Mouse (Mus musculus): ENCODE results near the gene Gm49378. TPM values are rescaled to one million over a fixed set of nuclear protein-coding genes. Genes with fewer than 3 reads are reported as not detected.

Gene Gm49378
- total RNA-seq, 4 experiments from 2014 or later, result 1.6 to 3.3 (median 2.6) TPM

DNA sequence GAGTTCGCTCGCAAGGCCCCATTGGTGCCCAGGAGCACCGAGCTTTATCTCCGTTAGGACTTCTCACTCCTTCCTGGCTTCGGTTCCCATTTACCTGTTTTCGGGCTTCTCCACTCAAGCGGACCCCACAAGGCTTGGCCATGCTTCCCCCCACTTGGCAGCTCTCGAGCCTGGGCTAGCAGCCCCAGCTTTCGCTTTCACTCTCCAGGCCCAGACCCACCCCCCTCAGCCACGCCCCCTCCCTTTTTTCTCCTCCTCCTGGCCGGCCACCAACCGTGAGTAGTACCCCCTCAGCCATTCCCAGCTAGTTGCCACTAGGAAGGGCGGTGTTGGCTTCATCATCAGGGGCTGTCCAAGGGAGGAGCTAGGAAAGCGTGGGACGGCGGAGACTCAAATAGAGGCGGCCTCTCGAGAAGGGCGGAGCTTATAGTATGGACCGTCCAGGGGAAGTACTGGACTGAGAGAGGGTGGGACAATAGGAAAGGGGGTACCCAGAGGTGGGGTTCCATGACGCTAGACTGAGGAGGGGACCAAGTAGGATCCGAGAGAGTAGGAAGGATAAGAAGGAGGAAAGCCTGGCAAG lies 46.9 kb downstream of the Gm49378 start, which contains the start of gene Psme2:
TSS of gene Psme2 (minus strand) at position 366 of the 583 bp plus-strand sequence.
- peak; percentile 98 for DNase-seq (ENCODE audit: low spot score)

DNA sequence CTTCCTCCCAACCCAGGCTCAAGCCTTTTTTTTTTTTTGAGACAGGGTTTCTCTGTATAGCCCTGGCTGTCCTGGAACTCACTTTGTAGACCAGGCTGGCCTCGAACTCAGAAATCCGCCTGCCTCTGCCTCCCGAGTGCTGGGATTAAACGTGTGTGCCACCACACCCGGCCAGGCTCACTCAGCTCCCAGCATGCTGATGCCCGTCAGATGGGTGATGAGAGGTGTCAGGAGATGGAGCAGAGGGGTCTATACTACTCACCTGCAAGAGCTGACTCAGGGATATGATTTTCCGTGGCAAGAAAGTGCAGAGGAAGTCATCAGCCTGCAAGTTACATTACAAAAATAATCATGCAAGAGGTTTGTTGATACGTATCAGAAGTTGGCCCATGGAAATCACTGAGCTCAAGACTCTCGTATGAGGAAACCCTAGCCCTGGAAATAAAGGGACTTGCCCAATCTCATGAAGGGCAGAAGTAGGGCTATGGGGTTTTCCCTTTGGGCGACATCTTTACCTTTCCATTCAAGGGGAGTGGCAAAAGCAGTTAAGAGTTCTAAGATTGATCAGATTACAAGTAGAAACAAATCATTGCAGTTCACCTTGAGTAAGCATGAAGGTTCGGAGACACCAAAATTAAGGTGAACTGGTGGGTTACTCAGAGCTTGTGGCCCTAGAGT lies 47.8 kb downstream of the Gm49378 start:
- no peak for DNase-seq (ENCODE audit: low spot score)

DNA sequence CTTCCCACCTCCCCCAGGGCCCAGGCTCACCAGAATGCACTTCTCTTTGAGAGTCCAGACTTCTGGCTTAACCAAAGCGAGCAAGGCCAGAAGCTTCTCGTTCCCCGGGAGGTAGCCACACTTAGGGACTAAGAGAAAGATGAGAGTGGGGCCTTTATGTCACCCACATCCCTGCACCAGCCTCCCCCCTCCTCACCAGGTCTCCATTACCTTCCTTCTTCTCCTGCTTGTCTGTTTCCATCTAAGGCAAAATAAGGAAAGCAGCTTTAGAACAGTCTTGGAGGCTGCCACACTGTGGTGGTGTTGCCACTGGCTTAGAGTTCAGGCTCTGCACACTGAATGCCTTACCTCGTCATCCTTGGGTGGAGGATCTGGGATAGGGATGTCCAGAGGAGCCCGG lies 48.4 kb downstream of the Gm49378 start:
- DNase-seq (ENCODE audit: low spot score), result no peak

DNA sequence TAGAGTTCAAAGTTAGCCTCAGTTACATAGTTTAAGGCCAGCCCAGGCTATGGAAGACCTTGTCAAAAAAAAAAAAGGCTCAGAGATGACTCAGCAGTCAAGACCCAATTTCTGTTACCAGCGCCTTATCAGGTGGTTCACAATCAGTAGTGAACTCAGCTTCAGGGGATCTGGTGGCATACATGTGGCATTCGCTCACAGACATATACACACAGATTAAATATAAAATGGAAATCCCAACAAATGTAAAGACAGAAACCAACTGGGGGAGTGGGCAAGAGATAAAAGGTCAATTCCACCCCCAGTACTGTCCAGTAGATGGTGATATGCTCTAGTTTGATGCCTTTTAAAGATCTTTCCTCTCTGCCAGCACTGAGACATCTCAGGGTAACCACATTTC lies 51.5 kb downstream of the Gm49378 start:
- DNase-seq (ENCODE audit: low spot score), result no peak

DNA sequence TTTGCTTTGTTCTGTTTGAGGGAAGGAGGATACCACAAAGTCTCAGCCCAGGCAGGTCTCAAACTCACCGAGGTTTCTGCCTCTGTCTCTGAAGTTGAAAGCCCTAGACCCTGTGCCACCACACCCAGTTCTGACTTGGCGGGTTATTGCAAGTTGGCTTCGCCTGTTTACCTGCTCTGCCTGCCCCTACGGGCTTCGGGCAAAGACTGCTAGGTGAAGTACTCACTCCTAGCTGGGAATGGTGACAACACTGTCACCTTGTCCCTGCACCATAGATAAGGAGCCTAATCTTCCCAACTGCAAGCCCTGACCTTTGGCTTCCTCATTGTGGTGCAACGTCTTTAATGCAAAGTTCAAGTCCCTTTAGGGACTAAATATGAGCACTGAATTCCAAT lies 52.1 kb downstream of the Gm49378 start:
- no peak for DNase-seq (ENCODE audit: low spot score)

DNA sequence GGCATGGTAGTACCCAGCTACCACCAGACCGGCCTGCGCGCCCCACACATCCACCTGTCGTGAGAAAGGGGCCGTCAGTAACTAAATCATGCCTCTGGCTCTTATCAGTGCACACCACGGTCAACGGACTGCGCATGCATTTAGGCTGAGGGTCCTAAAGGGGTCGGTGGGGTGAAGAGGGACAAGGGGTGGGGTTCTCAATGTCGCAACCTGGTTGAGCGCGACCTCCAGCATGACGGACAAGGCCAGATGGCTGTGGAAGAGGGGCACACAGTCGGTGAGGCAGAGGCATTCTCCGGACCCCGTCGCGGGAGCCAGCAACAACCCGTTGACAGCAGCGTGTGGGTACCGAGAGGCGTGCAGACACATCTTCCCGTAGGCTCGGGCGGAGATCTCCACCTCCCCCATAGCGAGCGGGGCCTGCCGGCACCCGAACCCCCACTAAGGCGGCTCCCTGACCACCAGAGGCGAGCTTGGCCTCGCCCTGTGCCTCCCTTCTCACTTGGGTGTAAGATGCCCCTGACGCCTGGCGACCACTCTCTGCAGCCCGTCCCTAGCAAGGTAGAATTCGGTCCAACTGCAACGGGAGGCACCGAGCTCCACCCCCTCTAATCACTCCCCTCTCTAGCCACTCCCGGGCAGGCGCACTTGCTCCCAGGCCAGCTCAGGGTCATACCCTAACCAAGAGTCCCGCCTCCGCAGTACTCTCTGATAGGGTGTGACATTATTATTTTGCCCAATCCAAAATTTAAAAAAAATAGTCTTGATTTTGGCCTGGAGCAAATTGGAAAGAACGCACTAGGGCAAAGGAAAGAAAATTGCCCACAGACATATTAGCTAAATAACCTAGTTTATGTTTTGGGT lies 52.8 kb downstream of the Gm49378 start, which contains the start of gene Emc9:
TSS of gene Emc9 (minus strand) at position 601 of the 864 bp plus-strand sequence.
- DNase-seq (ENCODE audit: low spot score), result peak; percentile 84

DNA sequence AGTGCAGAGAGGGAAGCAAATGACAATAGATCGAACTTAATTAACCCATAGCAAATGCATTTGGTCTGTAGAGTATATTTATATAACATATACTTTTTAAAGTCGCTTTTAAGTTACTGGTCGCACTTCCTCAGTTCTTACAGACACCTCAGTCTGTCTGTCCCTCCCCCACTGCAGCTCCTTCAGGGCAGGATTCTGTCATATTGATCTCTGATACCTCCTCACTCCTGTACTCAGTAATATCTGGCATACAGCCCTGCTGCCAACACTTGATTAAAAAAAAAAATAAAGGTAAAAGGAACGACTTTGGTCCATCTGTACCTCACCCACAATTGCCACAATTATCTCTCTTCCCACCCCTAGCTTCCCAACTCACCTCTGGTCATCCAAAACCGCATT lies 53.4 kb downstream of the Gm49378 start:
- no peak for DNase-seq (ENCODE audit: low spot score)

DNA sequence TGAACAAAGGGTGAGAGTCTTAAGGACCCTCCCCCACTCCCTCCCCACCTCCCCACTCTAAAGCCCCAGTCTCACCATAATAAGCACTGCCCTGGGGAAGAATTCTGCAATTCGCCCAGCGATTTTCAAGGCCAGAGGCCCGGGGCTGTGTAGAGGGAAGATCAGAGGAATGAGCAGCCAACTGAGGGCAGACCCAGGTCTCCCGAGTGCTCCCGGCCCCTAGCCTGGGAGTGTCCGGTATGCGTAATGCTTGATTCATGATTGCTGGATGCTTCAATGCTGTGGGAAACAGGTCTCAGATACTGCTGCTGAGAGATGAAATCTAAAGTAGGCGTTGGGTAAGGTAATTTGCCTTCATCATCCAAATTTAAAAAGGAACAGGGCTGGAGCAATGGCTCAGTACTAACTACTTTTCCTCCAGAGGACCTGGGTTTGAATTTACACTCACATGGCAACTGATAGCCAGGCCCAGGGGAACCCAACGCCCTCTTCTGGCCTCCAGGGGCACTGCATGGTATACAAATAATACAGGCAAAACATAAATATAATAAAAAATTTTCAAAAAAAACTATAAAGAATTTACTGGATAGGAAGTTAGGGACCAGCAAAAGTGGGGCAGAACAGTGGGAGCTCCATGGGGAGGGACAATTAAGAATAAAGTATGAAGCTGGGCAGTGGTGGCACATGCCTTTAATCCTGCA lies 55.6 kb downstream of the Gm49378 start:
- DNase-seq (ENCODE audit: low spot score), result no peak

DNA sequence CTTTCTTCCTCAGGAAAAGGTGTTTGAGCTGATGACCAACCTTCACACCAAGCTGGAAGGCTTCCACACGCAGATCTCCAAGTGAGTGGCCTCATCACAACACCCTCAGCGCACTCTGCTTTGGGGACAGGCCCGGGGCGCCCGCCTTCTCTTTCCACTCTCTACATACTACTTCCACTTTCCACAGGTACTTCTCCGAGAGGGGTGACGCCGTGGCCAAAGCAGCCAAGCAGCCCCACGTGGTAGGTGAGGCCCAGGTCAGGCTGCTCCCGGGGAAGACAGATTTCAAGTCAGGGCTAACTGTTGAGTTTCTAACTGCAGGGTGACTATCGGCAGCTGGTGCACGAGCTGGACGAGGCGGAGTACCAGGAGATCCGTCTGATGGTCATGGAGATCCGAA lies 57.0 kb downstream of the Gm49378 start:
- no peak for DNase-seq (ENCODE audit: low spot score)

DNA sequence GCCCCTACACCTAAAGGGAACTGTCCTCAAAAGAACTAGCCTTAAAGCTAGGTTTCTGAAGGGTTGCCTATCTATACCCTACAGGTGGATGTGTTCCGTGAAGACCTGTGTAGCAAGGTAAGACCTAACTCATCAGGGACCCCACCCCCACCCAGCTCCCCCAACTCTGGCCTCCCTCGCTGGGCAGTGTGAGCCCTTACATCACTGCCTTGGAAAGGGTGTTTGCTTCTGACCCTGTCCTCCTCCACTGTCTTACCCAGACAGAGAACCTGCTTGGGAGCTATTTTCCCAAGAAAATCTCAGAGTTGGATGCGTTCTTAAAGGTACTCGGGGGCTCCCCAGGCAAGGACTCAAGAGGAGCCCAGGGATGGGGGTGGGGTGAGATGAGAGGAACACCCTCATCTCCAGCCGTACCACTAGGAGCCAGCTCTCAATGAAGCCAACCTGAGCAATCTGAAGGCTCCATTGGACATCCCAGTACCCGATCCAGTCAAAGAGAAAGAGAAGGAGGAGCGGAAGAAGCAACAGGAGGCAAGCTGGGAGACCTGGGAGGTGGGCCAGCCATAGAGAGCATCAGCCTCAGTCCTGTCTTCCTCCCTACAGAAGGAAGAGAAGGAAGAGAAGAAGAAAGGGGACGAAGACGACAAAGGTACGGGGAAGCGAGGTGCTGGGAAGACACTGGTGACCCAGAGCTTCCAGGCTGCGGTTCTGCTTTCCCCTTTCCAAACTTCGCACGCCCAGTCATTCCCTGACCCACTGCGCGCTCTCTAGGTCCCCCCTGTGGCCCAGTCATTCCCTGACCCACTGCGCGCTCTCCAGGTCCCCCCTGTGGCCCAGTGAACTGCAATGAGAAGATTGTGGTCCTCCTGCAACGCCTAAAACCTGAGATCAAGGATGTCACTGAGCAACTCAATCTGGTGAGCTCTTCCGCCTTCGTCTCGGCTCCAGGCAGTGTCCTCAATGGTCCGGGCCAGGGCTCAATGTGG lies 57.9 kb downstream of the Gm49378 start:
- DNase-seq (ENCODE audit: low spot score), result no peak

Other genes with a start within 250 kb of the Gm49378 start
- 100 to 1,000 TPM; 132 to 160 (median 146) TPM for gene Dhrs4, start 159.1 kb downstream of the Gm49378 start, total RNA-seq (2022)
- gene Carmil3, start 147.2 kb downstream of the Gm49378 start, total RNA-seq (2022), result 1 to 10 TPM; 2.4 to 3.6 (median 2.4) TPM
- under 1 TPM in 1 of 4 experiments, not detected in 3; 0.12 TPM for gene Cpne6, start 127.5 kb downstream of the Gm49378 start, total RNA-seq (2022)
- not detected for gene Nrl, start 112.9 kb downstream of the Gm49378 start, total RNA-seq (2022)
- gene Pck2, start 97.6 kb downstream of the Gm49378 start, total RNA-seq (2022), result 10 to 100 TPM in 2 of 4 experiments, 1 to 10 TPM in 2; 6.6 to 12.5 (median 9.3) TPM
- gene Dcaf11, start 77.9 kb downstream of the Gm49378 start, total RNA-seq (2022), result 100 to 1,000 TPM; 161 to 180 (median 166) TPM
- not detected for gene A730061H03Rik, start 77.5 kb downstream of the Gm49378 start, total RNA-seq (2022)
- 100 to 1,000 TPM; 165 to 203 (median 175) TPM for gene Fitm1, start 62.3 kb downstream of the Gm49378 start, total RNA-seq (2022)
- 100 to 1,000 TPM; 273 to 297 (median 284) TPM for gene Psme1, start 59.8 kb downstream of the Gm49378 start, total RNA-seq (2022)
- gene Emc9, start 52.6 kb downstream of the Gm49378 start, total RNA-seq (2022), result 10 to 100 TPM; 65.0 to 75.0 (median 68.2) TPM
- gene Psme2, start 46.8 kb downstream of the Gm49378 start, total RNA-seq (2022), result 100 to 1,000 TPM in 3 of 4 experiments, 10 to 100 TPM in 1; 92.6 to 112 (median 108) TPM
- 10 to 100 TPM; 23.9 to 29.1 (median 26.9) TPM for gene Rnf31, start 46.2 kb downstream of the Gm49378 start, total RNA-seq (2022)
- gene Irf9, start 34.3 kb downstream of the Gm49378 start, total RNA-seq (2022), result 1 to 10 TPM; 7.2 to 8.9 (median 8.4) TPM
- gene Rec8, start 19.9 kb downstream of the Gm49378 start, total RNA-seq (2022), result 1 to 10 TPM in 1 of 4 experiments, under 1 TPM in 3; 0.53 to 1.4 (median 0.67) TPM
- 10 to 100 TPM; 58.2 to 75.2 (median 71.6) TPM for gene Ipo4, start 1.9 kb downstream of the Gm49378 start, total RNA-seq (2022)
- gene Tm9sf1, start 5.9 kb upstream of the Gm49378 start, total RNA-seq (2022), result 10 to 100 TPM; 38.9 to 44.2 (median 40.8) TPM
- under 1 TPM; 0.44 to 0.88 (median 0.52) TPM for gene Tssk4, start 12.3 kb upstream of the Gm49378 start, total RNA-seq (2022)
- gene Mdp1, start 22.6 kb upstream of the Gm49378 start, total RNA-seq (2022), result 10 to 100 TPM; 46.2 to 64.1 (median 52.7) TPM
- 10 to 100 TPM in 1 of 4 experiments, 1 to 10 TPM in 3; 7.8 to 11.2 (median 8.9) TPM for gene Gmpr2, start 34.0 kb upstream of the Gm49378 start, total RNA-seq (2022)
- 100 to 1,000 TPM; 245 to 279 (median 255) TPM for gene Nedd8, start 34.2 kb upstream of the Gm49378 start, total RNA-seq (2022)
- gene Tinf2, start 43.9 kb upstream of the Gm49378 start, total RNA-seq (2022), result 10 to 100 TPM; 11.1 to 15.2 (median 13.3) TPM
- under 1 TPM; 0.16 to 0.43 (median 0.27) TPM for gene Tgm1, start 76.0 kb upstream of the Gm49378 start, total RNA-seq (2022)
- 10 to 100 TPM; 13.3 to 14.6 (median 14.5) TPM for gene Rabggta, start 84.4 kb upstream of the Gm49378 start, total RNA-seq (2022)
- 10 to 100 TPM; 38.3 to 46.8 (median 43.2) TPM for gene Dhrs1, start 107.8 kb upstream of the Gm49378 start, total RNA-seq (2022)
- 10 to 100 TPM in 3 of 4 experiments, 1 to 10 TPM in 1; 9.6 to 13.2 (median 11.0) TPM for gene Nop9, start 107.8 kb upstream of the Gm49378 start, total RNA-seq (2022)
- gene Cideb, start 120.6 kb upstream of the Gm49378 start, total RNA-seq (2022), result 1 to 10 TPM in 3 of 4 experiments, under 1 TPM in 1; 0.95 to 1.9 (median 1.4) TPM
- gene Ltb4r2, start 123.5 kb upstream of the Gm49378 start, total RNA-seq (2022), result under 1 TPM; 0.06 to 0.19 (median 0.13) TPM
- gene Ltb4r1, start 128.1 kb upstream of the Gm49378 start, total RNA-seq (2022), result under 1 TPM in 3 of 4 experiments, not detected in 1; 0.19 to 0.49 (median 0.26) TPM
- 10 to 100 TPM; 13.0 to 22.0 (median 16.4) TPM for gene Adcy4, start 146.2 kb upstream of the Gm49378 start, total RNA-seq (2022)
- gene Ripk3, start 151.0 kb upstream of the Gm49378 start, total RNA-seq (2022), result 1 to 10 TPM; 2.2 to 6.2 (median 3.4) TPM
- 1 to 10 TPM; 3.3 to 4.2 (median 3.7) TPM for gene Nfatc4, start 185.2 kb upstream of the Gm49378 start, total RNA-seq (2022)
- 10 to 100 TPM in 1 of 4 experiments, 1 to 10 TPM in 3; 4.4 to 11.5 (median 6.2) TPM for gene Nynrin, start 216.1 kb upstream of the Gm49378 start, total RNA-seq (2022)
- gene Cbln3, start 246.5 kb upstream of the Gm49378 start, total RNA-seq (2022), result under 1 TPM in 1 of 4 experiments, not detected in 3; 0.06 TPM
- 10 to 100 TPM in 2 of 4 experiments, 1 to 10 TPM in 2; 8.1 to 11.7 (median 10.3) TPM for gene Khnyn, start 247.1 kb upstream of the Gm49378 start, total RNA-seq (2022)